Mouse (Mus musculus): ENCODE results near the gene Hist1h4b.

Hist1h4b gene

GRCm38 (mm10) chr13:23753314-23754078, 3.3 kb upstream of the Hist1h4b start:
- in situ Hi-C loops (cut with MboI, MseI): loop anchor here (10.0 to 25.0 kb wide), 3 partner anchors 319 to 1966 kb away; partner anchors contain the start of genes Gmnn, Hist1h1b, Hist1h2an and Hist1h2bp

- in situ Hi-C loops (cut with MboI, MseI): loop anchor here (10.0 to 25.0 kb wide), 3 partner anchors 320 to 1968 kb away; partner anchors contain the start of genes Gmnn, Hist1h1b, Hist1h2an and Hist1h2bp
These were observed 1.8 kb upstream of the Hist1h4b start for GRCm38 (mm10) chr13:23755000-23755399.

- in situ Hi-C loops (cut with MboI, MseI): loop anchor here (10.0 to 25.0 kb wide), 3 partner anchors 322 to 1970 kb away; partner anchors contain the start of genes Gmnn, Hist1h1b, Hist1h2an and Hist1h2bp
These were observed 479 bp downstream of the Hist1h4b start for GRCm38 (mm10) chr13:23757211-23757773.

GRCm38 (mm10) chr13:23757921-23758320, 1.1 kb downstream of the Hist1h4b start:
- in situ Hi-C loops (cut with MboI, MseI): loop anchor here (10.0 to 25.0 kb wide), 3 partner anchors 323 to 1971 kb away; partner anchors contain the start of genes Gmnn, Hist1h1b, Hist1h2an and Hist1h2bp

GRCm38 (mm10) chr13:23759251-23759771, 2.5 kb downstream of the Hist1h4b start:
- in situ Hi-C loops (cut with MboI, MseI): loop anchor here (10.0 to 25.0 kb wide), 3 partner anchors 325 to 1972 kb away; partner anchors contain the start of genes Gmnn, Hist1h1b, Hist1h2an and Hist1h2bp

- in situ Hi-C loops (cut with MboI, MseI): loop anchor here (10.0 to 25.0 kb wide), 4 partner anchors 325 to 1973 kb away; partner anchors contain the start of genes Gmnn, Hist1h1b, Hist1h2an and Hist1h2bp
These were observed 3.1 kb downstream of the Hist1h4b start for GRCm38 (mm10) chr13:23759916-23760239.

- in situ Hi-C loops (cut with MboI, MseI): loop anchor here (10.0 to 25.0 kb wide), 3 partner anchors 854 to 1973 kb away; partner anchors contain the start of genes Gmnn, Hist1h1b, Hist1h2an and Hist1h2bp
These were observed 3.6 kb downstream of the Hist1h4b start for GRCm38 (mm10) chr13:23760240-23760971.

- in situ Hi-C loops (cut with MboI, MseI): loop anchor here (10.0 to 25.0 kb wide), 3 partner anchors 854 to 1974 kb away; partner anchors contain the start of genes Gmnn, Hist1h1b, Hist1h2an and Hist1h2bp
These were observed 4.4 kb downstream of the Hist1h4b start, which contains the start of gene Hist1h4a for GRCm38 (mm10) chr13:23760972-23761864. Hist1h4a (minus strand) TSS chr13:23761230.

- in situ Hi-C loops (cut with MboI, MseI): loop anchor here (10.0 to 25.0 kb wide), 3 partner anchors 853 to 1975 kb away; partner anchors contain the start of genes Gmnn, Hist1h1b, Hist1h2an and Hist1h2bp
These were observed 5.3 kb downstream of the Hist1h4b start, which contains the start of gene Hist1h3a for GRCm38 (mm10) chr13:23761871-23762821. Hist1h3a (minus strand) TSS chr13:23762386.

- in situ Hi-C loops (cut with MboI, MseI): loop anchor here (10.0 to 25.0 kb wide), 3 partner anchors 852 to 1976 kb away; partner anchors contain the start of genes Gmnn, Hist1h1b, Hist1h2an and Hist1h2bp
These were observed 6.4 kb downstream of the Hist1h4b start for GRCm38 (mm10) chr13:23763242-23763585.

- in situ Hi-C loops (cut with MboI, MseI): loop anchor here (10.0 to 25.0 kb wide), 3 partner anchors 851 to 1976 kb away; partner anchors contain the start of genes Gmnn, Hist1h1b, Hist1h2an and Hist1h2bp
These were observed 6.9 kb downstream of the Hist1h4b start, which contains the start of gene Hist1h1a for GRCm38 (mm10) chr13:23763586-23764323. Hist1h1a (plus strand) TSS chr13:23763666.

GRCm38 (mm10) chr13:23764324-23765171, 7.7 kb downstream of the Hist1h4b start:
- in situ Hi-C loops (cut with MboI, MseI): loop anchor here (10.0 to 25.0 kb wide), 3 partner anchors 850 to 1977 kb away; partner anchors contain the start of genes Gmnn, Hist1h1b, Hist1h2an and Hist1h2bp

- in situ Hi-C loops (cut with MboI, MseI): loop anchor here (10.0 to 25.0 kb wide), 3 partner anchors 850 to 1978 kb away; partner anchors contain the start of genes Gmnn, Hist1h1b, Hist1h2an and Hist1h2bp
These were observed 8.3 kb downstream of the Hist1h4b start for GRCm38 (mm10) chr13:23765172-23765513.

GRCm38 (mm10) chr13:23766772-23767171, 10.0 kb downstream of the Hist1h4b start:
- in situ Hi-C loops (cut with MboI, MseI): loop anchor here (10.0 to 25.0 kb wide), 3 partner anchors 848 to 1979 kb away; partner anchors contain the start of genes Gmnn, Hist1h1b, Hist1h2an and Hist1h2bp

- in situ Hi-C loops (cut with MboI, MseI): loop anchor here (10.0 to 25.0 kb wide), 3 partner anchors 846 to 1982 kb away; partner anchors contain the start of genes Gmnn, Hist1h1b, Hist1h2an and Hist1h2bp
These were observed 12.1 kb downstream of the Hist1h4b start for GRCm38 (mm10) chr13:23768834-23769397.

- in situ Hi-C loops (cut with MboI, MseI): loop anchor here (10.0 to 25.0 kb wide), 3 partner anchors 845 to 1982 kb away; partner anchors contain the start of genes Gmnn, Hist1h1b, Hist1h2an and Hist1h2bp
These were observed 12.8 kb downstream of the Hist1h4b start, which contains the start of gene Trim38 for GRCm38 (mm10) chr13:23769613-23770012. Trim38 (plus strand) TSS chr13:23769913.

All from T-helper 1 cell (primary cell).